Mouse (Mus musculus) forebrain, embryonic 13.5 days (tissue): Measurements from ENCODE around the gene Gpatch11. TPM values are rescaled to one million over a fixed set of nuclear protein-coding genes. Genes with fewer than 3 reads are reported as not detected.
"Not testable (repeated sequence)": the region's sequence is repeated elsewhere in the genome, so short reads cannot be mapped to it uniquely, and the experiment has no call there.

Experiments
- ATAC-seq: fragments of 200-750 bp; cut with Nextera tagmentation; 2 replicates; pipeline ENCODE4 v1.8.0; 2017
- H3K27ac ChIP-seq: fragments of 300-500 bp; sonication (generic); 2 replicates; pipeline ENCODE4 v1.5.1; 2015; ENCODE audit warnings: inconsistent platforms, mild to moderate bottlenecking, moderate library complexity
- H3K27me3 ChIP-seq: fragments of 300-500 bp; sonication (generic); 2 replicates; pipeline ENCODE4 v1.6.1; 2015; ENCODE audit warnings: mild to moderate bottlenecking, inconsistent platforms
- H3K36me3 ChIP-seq: fragments of 300-500 bp; sonication (generic); 2 replicates; pipeline ENCODE4 v1.6.1; 2015; ENCODE audit warnings: mild to moderate bottlenecking, inconsistent platforms; ENCODE audit not compliant: poor library complexity, severe bottlenecking
- H3K4me1 ChIP-seq: fragments of 300-500 bp; sonication (generic); 2 replicates; pipeline ENCODE4 v1.6.1; 2015; ENCODE audit warnings: inconsistent platforms
- H3K4me2 ChIP-seq: fragments of 300-500 bp; sonication (generic); 2 replicates; pipeline ENCODE4 v1.6.1; 2015; ENCODE audit warnings: inconsistent platforms, mild to moderate bottlenecking, moderate library complexity
- H3K4me3 ChIP-seq: fragments of 300-500 bp; sonication (generic); 2 replicates; pipeline ENCODE4 v1.5.1; 2015; ENCODE audit warnings: mild to moderate bottlenecking, inconsistent platforms
- H3K9ac ChIP-seq: fragments of 300-500 bp; sonication (generic); 2 replicates; pipeline ENCODE4 v1.6.1; 2015; ENCODE audit warnings: mild to moderate bottlenecking, inconsistent platforms
- H3K9me3 ChIP-seq: fragments of 300-500 bp; sonication (generic); replicated peaks from 2 replicates; pipeline ENCODE4 v1.6.1; 2016; ENCODE audit warnings: inconsistent platforms
- WGBS: fragments of 180-500 bp; shearing (Covaris S2); methylation state at CpG from one replicate; pipeline ENCODE4 v1.1.7; 2015; 5-methylcytosine and 5-hydroxymethylcytosine counted together
- polyA plus RNA-seq: library from polyadenylated mRNA; unstranded; fragments of >200 nt; fragmentation: Nextera tagmentation; extraction: Ambion mirVana; gene quantifications from 2 replicates; pipeline ENCODE4 v1.2.1, GENCODE M21; 2015

Gene Gpatch11
- polyA plus RNA-seq, result 43.4 and 54.4 TPM in 2 replicates

GRCm38 (mm10) chr17:78834856-78835835 is at the start of gene Gpatch11, which contains the start of gene Heatr5b:
Gene Gpatch11, plus strand, starts transcription at chr17:78835567.
Gene Heatr5b, minus strand, starts transcription at chr17:78835364.
- Histone ChIP-seq H3K9ac (peak within 1 kb of the TSS; percentile 92), H3K36me3 (peaks cover 22% of the 10 kb centered on the region), H3K27me3 (no peaks in the 10 kb centered on the region), H3K4me1 (peaks cover 22% of the 10 kb centered on the region), H3K9me3 (no peaks in the 10 kb centered on the region), H3K4me2 (peak within 1 kb of the TSS; percentile 83), H3K4me3 (peak within 1 kb of the TSS; percentile 88), H3K27ac (peak within 1 kb of the TSS; percentile 68)
- ATAC-seq, result peak; percentile 98
- WGBS, result under 1% methylated on average over 78 of the region's 81 CpGs

- H3K36me3 ChIP-seq, result peaks cover 43% of the 10 kb centered on the region
- not testable (repeated sequence) for ATAC-seq, H3K4me2 ChIP-seq, H3K4me1 ChIP-seq, H3K9ac ChIP-seq, H3K27me3 ChIP-seq, H3K27ac ChIP-seq, H3K4me3 ChIP-seq, H3K9me3 ChIP-seq
- WGBS, result 77% methylated on average over 3 of the region's 3 CpGs
Measured at GRCm38 (mm10) chr17:78788273-78788672, 47.1 kb upstream of the Gpatch11 start.

- Histone ChIP-seq H3K27ac (no peak overlapping the region), H3K9ac (no peak overlapping the region), H3K9me3 (no peaks in the 10 kb centered on the region), H3K36me3 (peaks cover 58% of the 10 kb centered on the region), H3K4me2 (no peak overlapping the region), H3K27me3 (no peaks in the 10 kb centered on the region), H3K4me3 (no peak overlapping the region), H3K4me1 (no peaks in the 10 kb centered on the region)
- ATAC-seq, result no peak
- WGBS, result 81% methylated on average over 7 of the region's 7 CpGs
Measured at GRCm38 (mm10) chr17:78791068-78791689, 44.2 kb upstream of the Gpatch11 start.

- H3K4me1 ChIP-seq, result no peaks in the 10 kb centered on the region
- no peak overlapping the region for H3K27ac ChIP-seq
- WGBS, result 88% methylated on average over 3 of the region's 3 CpGs
- ATAC-seq, result no peak
- H3K9ac ChIP-seq, result no peak overlapping the region
- no peak overlapping the region for H3K4me2 ChIP-seq
- no peak overlapping the region for H3K4me3 ChIP-seq
- H3K27me3 ChIP-seq, result no peaks in the 10 kb centered on the region
- no peaks in the 10 kb centered on the region for H3K9me3 ChIP-seq
- peaks cover 63% of the 10 kb centered on the region for H3K36me3 ChIP-seq
Measured at GRCm38 (mm10) chr17:78791690-78792070, 43.7 kb upstream of the Gpatch11 start.

GRCm38 (mm10) chr17:78792122-78792521 is 43.2 kb upstream of the Gpatch11 start:
- WGBS, result 85% methylated on average over 3 of the region's 3 CpGs
- Histone ChIP-seq H3K4me3 (no peak overlapping the region), H3K27ac (no peak overlapping the region), H3K36me3 (peaks cover 65% of the 10 kb centered on the region), H3K9ac (no peak overlapping the region), H3K4me2 (no peak overlapping the region), H3K27me3 (no peaks in the 10 kb centered on the region), H3K9me3 (no peaks in the 10 kb centered on the region), H3K4me1 (no peaks in the 10 kb centered on the region)
- ATAC-seq, result no peak

GRCm38 (mm10) chr17:78794390-78794789 is 41.0 kb upstream of the Gpatch11 start:
- Histone ChIP-seq H3K9me3 (no peaks in the 10 kb centered on the region), H3K4me3 (no peak overlapping the region), H3K4me2 (no peak overlapping the region), H3K27ac (no peak overlapping the region), H3K27me3 (no peaks in the 10 kb centered on the region), H3K4me1 (no peaks in the 10 kb centered on the region), H3K36me3 (peaks cover 68% of the 10 kb centered on the region), H3K9ac (no peak overlapping the region)
- no peak for ATAC-seq
- 90% methylated on average over 5 of the region's 5 CpGs for WGBS

- Histone ChIP-seq H3K4me1 (no peaks in the 10 kb centered on the region), H3K9ac (no peak overlapping the region), H3K9me3 (no peaks in the 10 kb centered on the region), H3K4me2 (no peak overlapping the region), H3K27me3 (no peaks in the 10 kb centered on the region), H3K27ac (no peak overlapping the region), H3K4me3 (no peak overlapping the region), H3K36me3 (peaks cover 75% of the 10 kb centered on the region)
- no peak for ATAC-seq
- WGBS, result 90% methylated on average over 1 of the region's 1 CpGs
Measured at GRCm38 (mm10) chr17:78797222-78797621, 38.1 kb upstream of the Gpatch11 start.

- peak; percentile 55; the same call in 1 of the 2 replicates for ATAC-seq
- Histone ChIP-seq H3K9me3 (no peaks in the 10 kb centered on the region), H3K9ac (no peak overlapping the region), H3K4me1 (no peaks in the 10 kb centered on the region), H3K27me3 (no peaks in the 10 kb centered on the region), H3K27ac (no peak overlapping the region), H3K4me3 (no peak overlapping the region), H3K36me3 (peaks cover 44% of the 10 kb centered on the region), H3K4me2 (no peak overlapping the region)
Measured at GRCm38 (mm10) chr17:78809019-78809418, 26.3 kb upstream of the Gpatch11 start.

- Histone ChIP-seq H3K4me2 (no peak overlapping the region), H3K9ac (no peak overlapping the region), H3K4me1 (no peaks in the 10 kb centered on the region), H3K9me3 (no peaks in the 10 kb centered on the region), H3K36me3 (peaks cover 43% of the 10 kb centered on the region), H3K27ac (no peak overlapping the region), H3K27me3 (no peaks in the 10 kb centered on the region), H3K4me3 (no peak overlapping the region)
- WGBS, result 92% methylated on average over 3 of the region's 3 CpGs
- ATAC-seq, result no peak
Measured at GRCm38 (mm10) chr17:78809582-78809981, 25.8 kb upstream of the Gpatch11 start.

GRCm38 (mm10) chr17:78824346-78824745 is 11.0 kb upstream of the Gpatch11 start:
- Histone ChIP-seq H3K9ac (no peak overlapping the region), H3K4me3 (no peak overlapping the region), H3K9me3 (no peaks in the 10 kb centered on the region), H3K4me1 (no peaks in the 10 kb centered on the region), H3K36me3 (peaks cover 86% of the 10 kb centered on the region), H3K4me2 (no peak overlapping the region), H3K27me3 (no peaks in the 10 kb centered on the region), H3K27ac (no peak overlapping the region)
- no peak for ATAC-seq
- WGBS, result 94% methylated on average over 13 of the region's 13 CpGs

GRCm38 (mm10) chr17:78836056-78836455 is 689 bp downstream of the Gpatch11 start:
- Histone ChIP-seq H3K9me3 (no peaks in the 10 kb centered on the region), H3K4me1 (peaks cover 22% of the 10 kb centered on the region), H3K36me3 (peaks cover 17% of the 10 kb centered on the region), H3K27me3 (no peaks in the 10 kb centered on the region), H3K27ac (peak overlapping the region; percentile 57), H3K4me3 (peak overlapping the region; percentile 88), H3K4me2 (peak overlapping the region; percentile 83), H3K9ac (peak overlapping the region; percentile 56)
- WGBS, result 26% methylated on average over 2 of the region's 2 CpGs
- ATAC-seq, result no peak

GRCm38 (mm10) chr17:78842271-78842928 is 7.0 kb downstream of the Gpatch11 start:
- H3K36me3 ChIP-seq, result peaks cover 69% of the 10 kb centered on the region
- 92% methylated on average over 7 of the region's 7 CpGs for WGBS

More at GRCm38 (mm10) chr17:78842271-78842928, 7.0 kb downstream of the Gpatch11 start:
- H3K4me1 ChIP-seq, result no peaks in the 10 kb centered on the region
- no peak overlapping the region for H3K4me3 ChIP-seq
- H3K27me3 ChIP-seq, result no peaks in the 10 kb centered on the region
- ATAC-seq, result no peak
- no peak overlapping the region for H3K9ac ChIP-seq
- H3K27ac ChIP-seq, result no peak overlapping the region
- no peak overlapping the region for H3K4me2 ChIP-seq
- no peaks in the 10 kb centered on the region for H3K9me3 ChIP-seq
